Mouse (Mus musculus) spleen, adult 2 months (tissue): ENCODE results near the gene Alg10b.

Source experiments
- CTCF ChIP-seq: fragments of 200-500 bp; IDR thresholded peaks from 2 replicates; pipeline ENCODE4 v1.5.1; 2011; ENCODE audit warnings: mild to moderate bottlenecking, inconsistent platforms; ENCODE audit not compliant: insufficient read depth, insufficient read length, insufficient replicate concordance; ENCODE audit errors: extremely low read depth
- POLR2A ChIP-seq: fragments of 200-500 bp; IDR thresholded peaks from 2 replicates; pipeline ENCODE4 v1.6.1; 2011; ENCODE audit warnings: low read depth, low read length, inconsistent platforms

DNA sequence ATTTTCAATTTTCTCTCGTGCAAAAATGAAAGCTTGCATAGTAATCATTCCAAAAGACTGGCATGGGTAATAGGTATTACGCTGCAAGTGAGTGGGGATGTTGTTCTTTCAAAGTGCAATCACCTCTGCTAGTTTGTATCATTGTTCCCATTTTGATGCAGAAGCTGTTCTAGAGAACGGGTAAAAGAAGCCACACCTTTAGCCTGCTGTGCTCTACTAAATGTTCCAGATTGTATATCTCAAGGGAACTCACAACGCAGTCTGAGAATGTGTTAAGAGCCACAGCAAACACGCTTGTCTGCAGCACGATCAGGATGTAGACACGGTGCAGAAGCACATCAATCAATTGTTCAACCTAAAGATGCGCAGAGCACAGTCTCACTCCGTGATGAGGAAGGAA, 34.6 kb upstream of the Alg10b start:
- no peak for TF ChIP-seq CTCF
- TF ChIP-seq POLR2A: no peak
